Mouse (Mus musculus) heart, adult 2 months (tissue): ENCODE data around the gene Hcst.

Experiments used
- CTCF ChIP-seq: fragments of 200-600 bp; IDR thresholded peaks from 2 replicates; pipeline ENCODE4 v1.8.1; 2022; ENCODE audit warnings: antibody characterized with exemption, mild to moderate bottlenecking, moderate library complexity
- EP300 ChIP-seq: fragments of 200-500 bp; IDR thresholded peaks from 2 replicates; pipeline ENCODE4 v1.6.1; 2011; ENCODE audit warnings: low read depth, low read length, control low read depth; ENCODE audit not compliant: insufficient read depth

DNA sequence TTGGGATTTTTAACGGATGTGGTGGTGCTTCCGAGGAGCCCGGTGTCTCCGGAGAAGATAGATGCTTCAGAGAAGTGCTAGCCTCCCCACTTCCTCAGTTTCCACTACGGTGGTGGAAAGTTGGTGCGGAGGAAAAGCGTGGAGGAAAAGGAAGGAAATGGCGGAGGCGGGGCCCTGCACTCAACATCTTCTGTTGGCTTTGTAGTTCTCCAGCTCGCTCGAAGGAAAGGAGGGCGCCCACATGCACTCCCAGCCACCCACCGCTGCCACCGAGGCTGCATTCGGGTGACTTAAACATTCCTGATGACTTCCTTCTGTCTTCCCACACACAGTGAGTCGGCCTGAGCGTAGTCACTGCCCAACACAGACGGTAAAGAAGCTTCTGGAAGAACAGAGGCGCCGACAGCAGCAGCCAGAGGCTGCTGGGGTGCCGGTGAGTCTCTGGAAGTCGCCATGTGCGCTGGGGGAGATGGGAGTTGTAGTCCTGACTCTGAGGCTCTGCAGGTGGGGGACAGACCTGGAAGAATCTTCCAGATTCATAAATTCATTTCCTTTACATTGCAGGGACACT, 3.5 kb upstream of the Hcst start:
- TF ChIP-seq EP300 = no peak
- TF ChIP-seq CTCF = no peak
